Mouse (Mus musculus) brown adipose tissue, adult 24 weeks (tissue): ENCODE data around the gene 2010111I01Rik. TPM values are rescaled to one million over a fixed set of nuclear protein-coding genes. Genes with fewer than 3 reads are reported as not detected.

ENCODE experiments used
- H3K27ac ChIP-seq: fragments of 200-500 bp; replicated peaks from 2 replicates; pipeline ENCODE4 v1.5.1; 2012; ENCODE audit warnings: low read depth, mild to moderate bottlenecking, low read length
- H3K4me1 ChIP-seq: fragments of 200-500 bp; 2 replicates; pipeline ENCODE4 v1.6.1; 2012; ENCODE audit warnings: low read length, mixed read lengths; ENCODE audit not compliant: control insufficient read depth, insufficient read depth, insufficient read length
- H3K4me3 ChIP-seq: fragments of 200-500 bp; 2 replicates; pipeline ENCODE4 v1.5.1; 2012; ENCODE audit warnings: low read depth, mild to moderate bottlenecking, low read length, moderate library complexity; ENCODE audit not compliant: insufficient read depth
- polyA plus RNA-seq: library from polyadenylated mRNA; stranded (reverse); fragments of >200 nt; gene quantifications from 2 replicates; pipeline ENCODE4 v1.2.4, GENCODE M21; 2012; ENCODE audit not compliant: missing spikeins, insufficient read depth, insufficient read length

Gene 2010111I01Rik
- polyA plus RNA-seq, 1 experiment = 10.7 TPM

DNA sequence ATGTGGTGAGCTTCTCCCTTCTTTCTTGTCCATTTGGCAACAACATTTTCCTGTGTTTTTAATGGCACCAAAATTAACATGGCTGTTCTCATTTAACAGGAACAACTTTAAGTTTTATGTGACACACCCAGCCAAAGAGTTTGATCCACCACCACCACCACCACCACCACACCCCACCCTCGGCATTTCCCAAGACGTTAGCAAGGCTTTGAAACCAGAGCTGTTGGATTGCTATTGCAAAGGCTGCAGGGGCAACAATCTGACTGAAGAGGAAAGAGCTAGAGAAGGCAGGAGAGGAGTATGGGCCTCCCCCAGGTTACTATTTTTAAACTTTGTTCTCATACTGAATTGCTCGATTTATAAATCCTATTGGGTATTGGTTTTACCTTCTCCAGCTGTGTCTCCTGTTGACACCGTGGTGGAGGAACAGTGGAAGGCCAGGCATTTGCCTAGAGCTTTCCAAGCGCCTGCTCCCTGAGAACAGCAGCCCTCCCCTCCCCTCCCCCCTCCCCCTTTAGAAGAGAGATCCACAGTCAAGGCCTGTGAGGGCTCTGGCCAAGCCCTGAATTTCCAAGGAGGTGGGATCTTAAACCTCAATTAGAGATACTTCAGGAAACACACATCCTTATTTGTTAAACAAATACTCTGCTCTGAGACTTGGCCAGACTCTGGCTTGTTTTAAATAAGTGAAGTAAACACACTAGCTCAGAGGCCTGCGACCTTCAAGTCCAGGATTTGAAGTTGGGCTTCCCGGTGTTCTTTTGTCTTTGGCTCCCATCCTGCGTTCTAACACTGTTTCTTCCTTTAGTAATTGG is 129.8 kb downstream of the 2010111I01Rik start:
- Histone ChIP-seq H3K4me1 (peaks cover 27% of the 10 kb centered on the region), H3K4me3 (no peak overlapping the region), H3K27ac (no peak overlapping the region)

DNA sequence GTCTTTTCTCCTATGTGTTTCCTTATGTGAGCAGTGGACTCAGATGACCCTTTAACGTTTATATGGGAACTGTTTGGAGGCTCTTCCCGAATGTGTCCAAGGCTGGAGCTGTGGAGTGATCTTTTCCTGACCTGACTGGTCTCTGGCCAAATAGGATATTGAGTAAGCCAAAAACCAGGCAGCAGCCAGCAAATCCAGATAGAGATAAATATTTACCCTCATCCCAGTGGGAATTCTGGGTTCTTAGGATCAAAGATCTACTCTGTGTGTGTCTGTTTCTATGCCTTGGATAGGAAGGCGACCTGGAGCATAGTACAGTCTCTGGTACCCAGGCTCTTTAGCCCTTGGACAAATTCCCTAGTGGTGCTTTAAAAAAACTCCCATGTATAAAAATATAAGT is 132.1 kb downstream of the 2010111I01Rik start:
- Histone ChIP-seq H3K27ac (no peak overlapping the region), H3K4me3 (no peak overlapping the region), H3K4me1 (peaks cover 27% of the 10 kb centered on the region)

DNA sequence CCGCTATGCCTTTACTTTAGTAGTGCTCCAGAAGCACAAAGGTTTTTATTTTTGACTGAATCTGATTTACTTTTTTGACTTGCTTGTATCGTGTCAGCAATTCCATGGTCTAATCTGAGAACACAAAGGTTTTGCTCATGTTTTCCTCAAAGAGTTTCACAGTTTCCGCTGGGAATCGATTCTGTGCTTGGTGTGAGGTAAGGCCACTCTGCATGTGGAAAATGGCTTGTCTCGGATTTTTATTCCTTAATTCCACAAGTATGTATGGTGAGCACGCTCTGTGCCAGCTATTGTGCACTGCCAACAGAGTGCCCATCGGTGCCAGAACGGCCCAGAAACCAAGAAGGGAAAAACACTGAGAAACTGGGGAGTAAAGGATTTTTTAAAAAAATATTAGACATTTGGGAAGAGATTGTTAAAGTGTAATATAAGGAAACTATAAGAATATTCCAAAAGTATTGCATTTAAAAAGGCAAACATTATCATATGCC is 132.8 kb downstream of the 2010111I01Rik start:
- peak overlapping the region; percentile 51; the same call in 1 of the 2 replicates for H3K27ac ChIP-seq
- H3K4me1 ChIP-seq = peaks cover 27% of the 10 kb centered on the region
- H3K4me3 ChIP-seq = no peak overlapping the region

- no peak overlapping the region for H3K4me3 ChIP-seq
- no peak overlapping the region for H3K27ac ChIP-seq
- H3K4me1 ChIP-seq = peaks cover 11% of the 10 kb centered on the region
Observed at GRCm38 (mm10) chr13:63101761-63102160, 137.1 kb downstream of the 2010111I01Rik start.

DNA sequence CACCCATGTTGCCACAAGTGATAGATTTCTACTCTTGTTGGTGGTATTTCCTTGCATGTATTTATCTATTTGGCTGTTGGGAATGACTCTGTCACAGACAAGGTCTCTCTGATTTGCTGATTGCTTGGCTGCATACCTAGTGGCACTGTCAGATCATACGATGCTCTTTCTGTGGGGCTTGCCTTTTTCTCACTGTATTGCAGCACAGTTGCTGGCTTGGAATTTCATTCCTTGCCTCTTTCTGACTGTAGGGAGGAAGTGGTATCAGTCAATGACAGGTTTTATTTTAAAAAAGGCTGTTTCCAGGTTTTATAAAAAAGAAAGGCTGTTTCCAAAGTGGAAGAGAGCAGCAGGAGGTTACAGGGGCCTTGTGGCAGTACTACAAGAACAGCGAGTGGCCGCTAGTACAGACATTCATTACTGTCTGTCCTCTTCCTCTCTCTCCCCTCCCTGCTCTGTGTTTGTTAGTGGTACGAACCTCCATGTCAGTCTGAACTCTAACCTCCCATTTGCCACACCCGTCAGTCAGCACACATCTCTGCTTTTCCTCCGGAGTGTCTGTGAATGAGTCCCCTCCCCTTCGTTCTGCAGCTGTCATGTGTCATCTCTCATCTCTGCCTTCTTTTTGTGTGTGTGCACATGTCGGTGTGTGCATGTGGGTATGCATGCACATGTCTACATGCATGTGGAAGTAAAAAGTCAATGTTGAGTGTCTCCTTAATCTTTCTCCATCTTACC is 138.3 kb downstream of the 2010111I01Rik start:
- Histone ChIP-seq H3K4me3 (no peak overlapping the region), H3K27ac (no peak overlapping the region), H3K4me1 (peaks cover 12% of the 10 kb centered on the region)

- Histone ChIP-seq H3K4me3 (no peak overlapping the region), H3K4me1 (peaks cover 18% of the 10 kb centered on the region; the same call in 1 of the 2 replicates), H3K27ac (no peak overlapping the region)
Observed at GRCm38 (mm10) chr13:63106574-63106973, 141.9 kb downstream of the 2010111I01Rik start.

- Histone ChIP-seq H3K4me1 (peaks cover 30% of the 10 kb centered on the region; the same call in 1 of the 2 replicates), H3K27ac (peak overlapping the region; percentile 74), H3K4me3 (no peak overlapping the region)
Observed at GRCm38 (mm10) chr13:63108601-63109000, 143.9 kb downstream of the 2010111I01Rik start.

- H3K27ac ChIP-seq = peak overlapping the region; percentile 91
- H3K4me3 ChIP-seq = no peak overlapping the region
- peaks cover 39% of the 10 kb centered on the region; the same call in 1 of the 2 replicates for H3K4me1 ChIP-seq
Observed at GRCm38 (mm10) chr13:63111297-63112042, 146.8 kb downstream of the 2010111I01Rik start.

DNA sequence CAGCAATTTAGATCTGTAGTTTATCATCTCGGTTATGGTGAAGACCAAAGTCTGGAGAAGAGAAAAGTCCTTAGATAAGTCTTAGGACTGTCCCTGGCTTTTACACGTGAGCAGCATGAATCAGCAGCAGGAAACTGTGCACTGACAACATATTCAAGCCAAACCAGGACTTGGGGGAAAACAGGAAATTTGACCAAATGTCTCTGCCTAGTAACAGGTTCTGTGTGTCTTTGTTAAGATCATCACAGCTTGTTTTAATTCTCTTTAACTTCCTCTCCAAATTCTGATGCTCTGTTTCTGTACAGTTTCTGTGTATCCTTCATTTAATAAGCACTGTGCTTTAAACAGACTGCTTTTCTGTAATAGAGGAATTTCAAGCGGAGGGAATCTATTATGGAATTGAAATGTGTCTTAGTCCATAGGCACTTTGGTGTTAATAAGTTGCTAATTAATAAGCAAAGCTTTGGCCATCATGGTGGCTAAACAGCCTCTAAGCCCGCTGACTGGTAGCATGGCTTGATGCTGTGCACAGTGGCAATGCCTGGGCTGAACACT is 147.4 kb downstream of the 2010111I01Rik start:
- no peak overlapping the region for H3K4me3 ChIP-seq
- H3K27ac ChIP-seq = peak overlapping the region; percentile 91
- H3K4me1 ChIP-seq = peaks cover 35% of the 10 kb centered on the region; the same call in 1 of the 2 replicates

GRCm38 (mm10) chr13:63112598-63113372 is 148.1 kb downstream of the 2010111I01Rik start:
- Histone ChIP-seq H3K4me1 (peaks cover 31% of the 10 kb centered on the region; the same call in 1 of the 2 replicates), H3K4me3 (no peak overlapping the region), H3K27ac (peak overlapping the region; percentile 73)

- Histone ChIP-seq H3K27ac (peak overlapping the region; percentile 44), H3K4me1 (peaks cover 24% of the 10 kb centered on the region; the same call in 1 of the 2 replicates), H3K4me3 (no peak overlapping the region)
Observed at GRCm38 (mm10) chr13:63113881-63114301, 149.2 kb downstream of the 2010111I01Rik start.

DNA sequence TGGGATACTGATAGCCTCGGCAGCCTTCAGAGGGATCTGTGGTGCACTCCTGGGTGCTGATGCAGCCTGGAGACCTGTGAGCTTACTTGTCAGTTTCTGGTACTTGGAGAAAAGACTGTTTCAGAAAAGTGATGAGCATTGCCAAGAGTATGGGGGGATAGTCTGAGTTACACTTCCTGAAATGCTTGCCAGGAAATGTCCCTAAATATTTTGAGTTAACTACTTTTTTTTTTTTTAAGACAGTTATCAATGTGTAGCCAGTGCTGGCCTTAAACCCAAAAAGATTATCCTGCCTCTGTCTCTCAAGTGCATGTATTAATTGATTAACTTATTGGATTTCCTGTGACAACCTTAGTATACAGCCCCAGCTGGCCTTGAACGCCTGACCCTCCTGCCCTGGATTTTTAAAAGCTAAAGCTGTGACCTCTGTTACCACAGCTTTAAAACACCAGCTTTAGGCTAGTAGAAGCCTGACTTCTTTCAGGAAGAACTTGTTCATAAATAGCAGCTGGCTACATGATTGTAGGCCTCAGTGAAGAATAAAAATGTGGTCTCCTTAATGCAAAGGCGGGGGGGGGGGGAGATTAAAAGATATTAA is 150.6 kb downstream of the 2010111I01Rik start:
- no peak overlapping the region for H3K27ac ChIP-seq
- peaks cover 24% of the 10 kb centered on the region; the same call in 1 of the 2 replicates for H3K4me1 ChIP-seq
- no peak overlapping the region for H3K4me3 ChIP-seq

DNA sequence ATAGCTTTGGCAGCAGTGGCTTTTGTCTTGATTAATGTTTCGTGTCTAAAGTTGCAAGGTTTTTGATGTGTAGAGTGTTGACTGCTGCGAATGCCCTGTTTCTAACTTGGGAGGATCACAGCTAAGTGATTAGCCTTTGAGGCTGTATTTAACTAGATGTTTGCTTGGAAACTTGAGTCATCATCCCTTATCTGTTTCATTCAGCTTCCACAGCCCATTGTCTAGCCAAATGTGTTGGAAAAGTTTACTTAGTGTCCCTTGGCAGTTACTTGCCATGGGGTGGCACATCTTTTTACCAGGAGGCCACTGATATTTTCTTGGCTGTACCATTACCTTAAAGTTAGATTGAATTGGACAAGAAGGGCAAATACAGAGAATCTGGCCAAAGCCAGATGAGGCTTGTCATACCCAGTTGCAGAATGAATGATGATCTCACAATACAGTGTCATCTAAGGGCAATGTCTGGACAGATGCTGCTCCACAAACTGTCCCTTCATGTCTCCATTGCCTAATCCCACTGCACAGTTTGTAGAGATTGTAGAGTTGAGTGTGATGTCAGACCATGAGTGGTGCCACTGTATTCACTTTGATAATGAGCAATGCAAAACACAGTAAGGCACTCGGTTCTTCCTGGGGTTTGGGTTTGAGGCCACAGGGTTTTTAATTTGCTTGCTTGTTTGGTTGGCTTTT is 152.9 kb downstream of the 2010111I01Rik start:
- no peak overlapping the region for H3K4me3 ChIP-seq
- H3K4me1 ChIP-seq = peaks cover 15% of the 10 kb centered on the region; the same call in 1 of the 2 replicates
- H3K27ac ChIP-seq = no peak overlapping the region
